Mouse (Mus musculus) forebrain, embryonic 12.5 days (tissue): ENCODE measurements around the gene Sh3bp2. TPM values are rescaled to one million over a fixed set of nuclear protein-coding genes. Genes with fewer than 3 reads are reported as not detected.

Source experiments
- ATAC-seq: fragments of 200-750 bp; cut with Nextera tagmentation; 2 replicates; pipeline ENCODE4 v1.8.0; 2017; ENCODE audit warnings: moderate TSS enrichment; ENCODE audit not compliant: low FRiP score
- H3K27ac ChIP-seq: fragments of 300-500 bp; sonication (generic); 2 replicates; pipeline ENCODE4 v1.5.1; 2016; ENCODE audit warnings: mild to moderate bottlenecking
- H3K27me3 ChIP-seq: fragments of 300-500 bp; sonication (generic); 2 replicates; pipeline ENCODE4 v1.6.1; 2016; ENCODE audit warnings: mild to moderate bottlenecking
- H3K36me3 ChIP-seq: fragments of 300-500 bp; sonication (generic); replicated peaks from 2 replicates; pipeline ENCODE4 v1.6.1; 2016; ENCODE audit warnings: mild to moderate bottlenecking
- H3K4me1 ChIP-seq: fragments of 300-500 bp; sonication (generic); 2 replicates; pipeline ENCODE4 v1.6.1; 2016
- H3K4me2 ChIP-seq: fragments of 300-500 bp; sonication (generic); 2 replicates; pipeline ENCODE4 v1.6.1; 2016; ENCODE audit warnings: mild to moderate bottlenecking, moderate library complexity
- H3K4me3 ChIP-seq: fragments of 300-500 bp; sonication (generic); replicated peaks from 2 replicates; pipeline ENCODE4 v1.5.1; 2016; ENCODE audit warnings: mild to moderate bottlenecking
- H3K9ac ChIP-seq: fragments of 300-500 bp; sonication (generic); 2 replicates; pipeline ENCODE4 v1.6.1; 2016; ENCODE audit warnings: mild to moderate bottlenecking
- H3K9me3 ChIP-seq: fragments of 300-500 bp; sonication (generic); 2 replicates; pipeline ENCODE4 v1.6.1; 2016
- WGBS: fragments of 180-500 bp; shearing (Covaris S2); methylation state at CpG from one replicate; pipeline ENCODE4 v1.1.7; 2016; 5-methylcytosine and 5-hydroxymethylcytosine counted together
- polyA plus RNA-seq: library from polyadenylated mRNA; unstranded; fragments of >200 nt; fragmentation: Nextera tagmentation; extraction: Ambion mirVana; gene quantifications from 2 replicates; pipeline ENCODE4 v1.2.1, GENCODE M21; 2016

Gene Sh3bp2
- polyA plus RNA-seq, 1 experiment from 2014 or later, result 18.5 TPM

GRCm38 (mm10) chr5:34530116-34530515 is 4.5 kb downstream of the Sh3bp2 start:
- Histone ChIP-seq H3K27ac (no peak overlapping the region), H3K9ac (no peak overlapping the region), H3K27me3 (peaks cover 15% of the 10 kb centered on the region), H3K4me2 (no peak overlapping the region), H3K4me3 (no peak overlapping the region), H3K9me3 (no peaks in the 10 kb centered on the region), H3K36me3 (no peaks in the 10 kb centered on the region), H3K4me1 (0 out of 2 replicates have a peak, but pooled peaks cover 7% of the 10 kb centered on the region)
- whole genome bisulfite sequencing, result 82% methylated on average over 5 of the region's 5 CpGs
- ATAC-seq, result no peak

DNA sequence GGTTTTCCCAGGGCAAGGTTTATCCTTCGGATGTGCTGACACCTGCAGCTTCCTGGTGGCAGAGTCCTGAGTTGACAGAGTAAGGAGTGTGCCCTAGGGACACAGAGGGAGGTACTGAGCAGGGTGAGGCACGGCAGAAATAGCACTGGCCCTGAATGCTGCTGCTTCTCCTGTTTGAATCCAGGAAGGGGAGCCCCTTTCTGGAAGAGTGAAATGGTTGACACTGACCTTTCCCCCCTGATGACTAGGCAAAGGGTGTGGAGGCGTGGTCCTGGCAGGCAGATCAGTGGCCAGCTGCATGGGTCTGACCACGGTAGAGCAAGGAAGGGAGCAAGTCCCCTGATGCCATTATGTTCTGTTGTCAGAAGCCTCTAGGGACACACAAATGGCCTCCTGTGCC is 5.0 kb downstream of the Sh3bp2 start:
- H3K4me1 ChIP-seq, result 0 out of 2 replicates have a peak, but pooled peaks cover 5% of the 10 kb centered on the region
- H3K4me3 ChIP-seq, result no peak overlapping the region
- H3K36me3 ChIP-seq, result no peaks in the 10 kb centered on the region
- H3K27me3 ChIP-seq, result peaks cover 15% of the 10 kb centered on the region
- no peak overlapping the region for H3K4me2 ChIP-seq
- no peaks in the 10 kb centered on the region for H3K9me3 ChIP-seq
- H3K9ac ChIP-seq, result no peak overlapping the region
- no peak overlapping the region for H3K27ac ChIP-seq
- 58% methylated on average over 4 of the region's 4 CpGs for WGBS
- no peak for ATAC-seq

DNA sequence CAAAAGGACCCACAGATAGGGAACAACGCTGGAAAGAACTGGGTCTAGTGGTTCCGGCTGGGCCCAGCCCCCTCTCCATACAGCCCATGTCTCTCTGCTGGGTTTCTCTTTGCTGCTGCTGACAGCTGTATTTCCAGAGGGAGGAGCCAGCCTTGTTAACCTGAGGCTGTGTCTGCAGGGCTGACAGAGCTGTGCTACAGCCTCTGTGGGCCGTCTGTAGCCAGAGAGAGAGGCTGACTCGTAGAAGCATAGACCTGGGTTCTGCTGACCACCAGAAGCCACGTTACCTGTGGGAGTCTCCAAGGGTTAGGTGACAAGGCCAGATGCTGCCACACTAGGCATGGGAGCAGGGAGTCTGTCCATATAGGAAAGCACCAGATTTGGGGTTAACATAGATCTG is 7.4 kb downstream of the Sh3bp2 start:
- H3K27me3 ChIP-seq, result no peaks in the 10 kb centered on the region
- 83% methylated on average over 5 of the region's 5 CpGs for WGBS
- H3K27ac ChIP-seq, result no peak overlapping the region
- no peaks in the 10 kb centered on the region for H3K4me1 ChIP-seq
- no peaks in the 10 kb centered on the region for H3K36me3 ChIP-seq
- H3K4me2 ChIP-seq, result no peak overlapping the region
- no peak overlapping the region for H3K9ac ChIP-seq
- H3K9me3 ChIP-seq, result no peaks in the 10 kb centered on the region
- ATAC-seq, result no peak
- H3K4me3 ChIP-seq, result no peak overlapping the region

GRCm38 (mm10) chr5:34533820-34534219 is 8.2 kb downstream of the Sh3bp2 start:
- no peak for ATAC-seq
- Histone ChIP-seq H3K9ac (no peak overlapping the region), H3K4me1 (no peaks in the 10 kb centered on the region), H3K9me3 (no peaks in the 10 kb centered on the region), H3K27ac (no peak overlapping the region), H3K27me3 (no peaks in the 10 kb centered on the region), H3K4me2 (no peak overlapping the region), H3K4me3 (no peak overlapping the region), H3K36me3 (no peaks in the 10 kb centered on the region)
- 71% methylated on average over 3 of the region's 3 CpGs for WGBS

GRCm38 (mm10) chr5:34534776-34535581 is 9.3 kb downstream of the Sh3bp2 start:
- ATAC-seq, result no peak
- Histone ChIP-seq H3K4me2 (no peak overlapping the region), H3K9me3 (no peaks in the 10 kb centered on the region), H3K36me3 (no peaks in the 10 kb centered on the region), H3K4me1 (no peaks in the 10 kb centered on the region), H3K9ac (no peak overlapping the region), H3K4me3 (no peak overlapping the region), H3K27me3 (no peaks in the 10 kb centered on the region), H3K27ac (no peak overlapping the region)
- 87% methylated on average over 5 of the region's 5 CpGs for WGBS

- no peaks in the 10 kb centered on the region for H3K27me3 ChIP-seq
- H3K9ac ChIP-seq, result no peak overlapping the region
- H3K4me1 ChIP-seq, result no peaks in the 10 kb centered on the region
- H3K4me3 ChIP-seq, result no peak overlapping the region
- no peak for ATAC-seq
- H3K4me2 ChIP-seq, result no peak overlapping the region
- H3K36me3 ChIP-seq, result no peaks in the 10 kb centered on the region
- no peaks in the 10 kb centered on the region for H3K9me3 ChIP-seq
- WGBS, result 84% methylated on average over 7 of the region's 7 CpGs
- H3K27ac ChIP-seq, result no peak overlapping the region
Observed at GRCm38 (mm10) chr5:34535831-34536230, 10.2 kb downstream of the Sh3bp2 start.

DNA sequence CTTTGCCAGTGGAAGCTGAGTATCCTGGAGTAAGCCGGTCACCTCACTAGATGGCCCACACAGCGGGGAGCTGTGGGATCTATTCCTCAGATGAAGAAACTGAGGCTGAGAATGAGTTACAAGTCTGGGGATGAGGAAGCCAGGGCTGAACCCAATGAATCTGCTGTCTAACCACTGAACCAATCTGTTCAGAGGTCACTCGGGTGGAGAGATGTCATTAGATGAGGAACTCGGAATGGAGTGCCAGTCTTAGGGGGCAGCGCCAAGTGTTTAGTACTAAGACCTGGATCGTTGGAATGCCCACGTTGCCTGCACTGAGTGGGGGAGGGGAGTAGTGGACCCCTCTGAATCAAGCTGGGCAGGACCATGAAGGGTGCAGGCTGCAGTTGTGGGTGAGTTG is 12.4 kb downstream of the Sh3bp2 start:
- Histone ChIP-seq H3K9ac (no peak overlapping the region), H3K4me1 (no peaks in the 10 kb centered on the region), H3K27me3 (no peaks in the 10 kb centered on the region), H3K4me2 (no peak overlapping the region), H3K9me3 (no peaks in the 10 kb centered on the region), H3K36me3 (no peaks in the 10 kb centered on the region), H3K4me3 (no peak overlapping the region), H3K27ac (no peak overlapping the region)
- ATAC-seq, result no peak
- 80% methylated on average over 7 of the region's 7 CpGs for WGBS

- ATAC-seq, result no peak
- no peaks in the 10 kb centered on the region for H3K9me3 ChIP-seq
- no peak overlapping the region for H3K4me3 ChIP-seq
- H3K27me3 ChIP-seq, result no peaks in the 10 kb centered on the region
- H3K4me2 ChIP-seq, result no peak overlapping the region
- H3K9ac ChIP-seq, result no peak overlapping the region
- H3K27ac ChIP-seq, result no peak overlapping the region
- H3K4me1 ChIP-seq, result no peaks in the 10 kb centered on the region
- no peaks in the 10 kb centered on the region for H3K36me3 ChIP-seq
- 40% methylated on average over 5 of the region's 5 CpGs for WGBS
Observed at GRCm38 (mm10) chr5:34538527-34538926, 12.9 kb downstream of the Sh3bp2 start.

GRCm38 (mm10) chr5:34539121-34539520 is 13.5 kb downstream of the Sh3bp2 start:
- Histone ChIP-seq H3K36me3 (no peaks in the 10 kb centered on the region), H3K4me3 (no peak overlapping the region), H3K9me3 (no peaks in the 10 kb centered on the region), H3K27ac (no peak overlapping the region), H3K27me3 (no peaks in the 10 kb centered on the region), H3K4me2 (no peak overlapping the region), H3K4me1 (no peaks in the 10 kb centered on the region), H3K9ac (no peak overlapping the region)
- no peak for ATAC-seq
- 93% methylated on average over 2 of the region's 2 CpGs for WGBS

DNA sequence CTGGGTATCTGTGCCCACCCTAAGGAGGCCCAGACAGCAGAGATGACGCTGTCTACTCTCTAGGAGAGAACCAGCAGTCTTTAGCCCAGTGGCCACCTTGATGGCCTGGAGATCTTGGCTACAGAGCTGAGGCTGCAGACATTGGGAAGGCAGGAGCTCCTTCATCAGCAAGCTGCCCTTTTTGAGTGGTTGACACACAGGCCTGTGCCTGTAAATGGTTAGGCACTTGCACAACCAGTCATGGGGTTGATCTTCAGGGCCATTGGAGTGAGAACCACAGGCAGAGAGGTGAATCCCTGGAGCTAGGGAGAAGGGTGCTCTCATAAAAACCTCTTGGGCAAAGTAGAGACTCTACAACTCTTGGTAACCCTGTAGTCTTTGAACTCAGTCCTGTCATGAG is 16.5 kb downstream of the Sh3bp2 start:
- no peak overlapping the region for H3K4me3 ChIP-seq
- H3K4me2 ChIP-seq, result no peak overlapping the region
- no peaks in the 10 kb centered on the region for H3K36me3 ChIP-seq
- no peaks in the 10 kb centered on the region for H3K27me3 ChIP-seq
- no peaks in the 10 kb centered on the region for H3K9me3 ChIP-seq
- no peak for ATAC-seq
- no peak overlapping the region for H3K27ac ChIP-seq
- H3K9ac ChIP-seq, result no peak overlapping the region
- 77% methylated on average over 1 of the region's 1 CpGs for WGBS
- no peaks in the 10 kb centered on the region for H3K4me1 ChIP-seq

- H3K9ac ChIP-seq, result no peak overlapping the region
- H3K4me3 ChIP-seq, result no peak overlapping the region
- H3K27me3 ChIP-seq, result no peaks in the 10 kb centered on the region
- 68% methylated on average over 4 of the region's 4 CpGs for WGBS
- H3K36me3 ChIP-seq, result no peaks in the 10 kb centered on the region
- no peak overlapping the region for H3K27ac ChIP-seq
- no peaks in the 10 kb centered on the region for H3K4me1 ChIP-seq
- H3K4me2 ChIP-seq, result no peak overlapping the region
- H3K9me3 ChIP-seq, result no peaks in the 10 kb centered on the region
- no peak for ATAC-seq
Observed at GRCm38 (mm10) chr5:34543114-34543513, 17.5 kb downstream of the Sh3bp2 start.

DNA sequence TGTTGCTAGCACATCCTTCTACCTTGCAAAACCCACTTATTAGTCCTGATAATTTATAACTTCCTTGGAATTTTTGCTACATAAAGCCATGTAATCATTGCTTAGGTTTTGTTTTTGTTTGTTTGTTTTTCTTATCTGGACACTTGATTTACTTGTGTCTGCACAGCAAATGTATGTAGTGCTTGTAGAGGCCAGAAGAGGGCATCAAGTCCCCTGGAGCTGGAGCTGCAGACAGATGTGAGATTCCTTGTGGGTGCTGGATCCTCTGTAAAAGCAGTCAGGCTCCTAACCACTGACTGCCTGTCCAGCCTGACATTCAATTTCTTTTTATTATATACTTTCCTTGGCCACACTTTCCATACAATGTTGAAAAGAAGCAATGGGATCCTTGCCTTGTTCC is 21.8 kb downstream of the Sh3bp2 start:
- H3K27me3 ChIP-seq, result peaks cover 3% of the 10 kb centered on the region
- peaks cover 14% of the 10 kb centered on the region for H3K36me3 ChIP-seq
- H3K4me2 ChIP-seq, result no peak overlapping the region
- no peak overlapping the region for H3K27ac ChIP-seq
- no peaks in the 10 kb centered on the region for H3K9me3 ChIP-seq
- ATAC-seq, result no peak
- H3K4me3 ChIP-seq, result no peak overlapping the region
- peaks cover 23% of the 10 kb centered on the region for H3K4me1 ChIP-seq
- H3K9ac ChIP-seq, result no peak overlapping the region

- ATAC-seq, result peak; percentile 43
- 32% methylated on average over 8 of the region's 8 CpGs for WGBS
- Histone ChIP-seq H3K27ac (no peak overlapping the region), H3K4me1 (peaks cover 28% of the 10 kb centered on the region), H3K36me3 (peaks cover 24% of the 10 kb centered on the region), H3K9ac (peak overlapping the region; percentile 92), H3K4me2 (peak overlapping the region; percentile 62), H3K4me3 (peak overlapping the region; percentile 89), H3K9me3 (no peaks in the 10 kb centered on the region), H3K27me3 (peaks cover 3% of the 10 kb centered on the region)
Observed at GRCm38 (mm10) chr5:34549135-34549482, 23.5 kb downstream of the Sh3bp2 start.
